Mouse (Mus musculus): ENCODE data around the gene Tns1. TPM values are rescaled to one million over a fixed set of nuclear protein-coding genes. Genes with fewer than 3 reads are reported as not detected.
A peak's percentile ranks its signal among the peaks of the same experiment; 100 is the strongest.

Gene Tns1
- total RNA-seq, 2 experiments from 2014 or later = 41.3 to 43.3 TPM

GRCm38 (mm10) chr1:74028118-74028880 is 96.0 kb downstream of the Tns1 start:
- DNase-seq (ENCODE audit: low spot score in 2 of 2) = no peak
- peak overlapping the region; percentile 71; the same call in 1 of the 2 replicates for H3K27ac ChIP-seq
- no peak for TF ChIP-seq CTCF (conservative IDR thresholded peaks at IDR 0.05)
- no peak overlapping the region for H3K4me3 ChIP-seq

GRCm38 (mm10) chr1:74027559-74028091 is 96.6 kb downstream of the Tns1 start:
- TF ChIP-seq CTCF (conservative IDR thresholded peaks at IDR 0.05) = no peak
- DNase-seq (ENCODE audit: low spot score in 2 of 2) = no peak
- Histone ChIP-seq H3K27ac (peak overlapping the region; percentile 71), H3K4me3 (no peak overlapping the region; the same call in 1 of the 2 replicates)

- no peak for TF ChIP-seq CTCF (conservative IDR thresholded peaks at IDR 0.05)
Observed at GRCm38 (mm10) chr1:74026703-74027195, 97.5 kb downstream of the Tns1 start.

DNA sequence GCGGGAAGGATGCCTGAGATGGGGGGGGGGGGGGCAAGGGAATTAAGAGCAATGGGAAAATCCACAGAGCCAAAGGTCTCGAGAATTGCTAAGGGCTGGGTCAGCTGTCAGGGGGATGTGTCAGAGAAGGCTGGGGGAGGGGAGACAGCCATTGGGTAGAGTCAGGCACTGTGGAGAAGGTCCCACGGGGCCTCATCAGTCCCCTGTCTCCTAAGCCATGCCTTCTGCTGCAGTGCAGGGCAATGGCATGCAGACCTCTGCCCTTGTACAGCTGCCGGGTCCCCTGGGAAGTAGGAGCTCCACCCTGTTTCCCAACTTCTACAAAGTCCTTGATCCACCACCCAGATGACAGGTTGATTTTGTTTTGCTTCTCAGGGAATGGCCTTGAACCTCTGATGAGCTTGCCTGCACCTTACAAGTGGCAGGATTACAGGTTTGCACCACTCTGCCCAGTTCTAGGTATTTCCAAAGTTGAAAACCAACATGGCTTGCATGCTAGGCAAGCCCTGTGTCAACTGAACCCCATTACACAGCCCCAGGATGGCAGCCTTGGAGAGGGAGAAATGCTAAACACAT is 98.5 kb downstream of the Tns1 start:
- DNase-seq (ENCODE audit: low spot score in 2 of 2) = no peak
- no peak for TF ChIP-seq CTCF (conservative IDR thresholded peaks at IDR 0.05)
- H3K4me3 ChIP-seq = no peak overlapping the region
- H3K27ac ChIP-seq = peak overlapping the region; percentile 71; the same call in 1 of the 2 replicates

More at GRCm38 (mm10) chr1:74026703-74027195, 97.5 kb downstream of the Tns1 start:
- peak overlapping the region; percentile 71; the same call in 1 of the 2 replicates for H3K27ac ChIP-seq
- no peak overlapping the region for H3K4me3 ChIP-seq
- no peak for DNase-seq (ENCODE audit: low spot score in 2 of 2)

- DNase-seq (ENCODE audit: low spot score in 2 of 2) = no peak
- H3K4me3 ChIP-seq = no peak overlapping the region
- TF ChIP-seq CTCF (conservative IDR thresholded peaks at IDR 0.05) = no peak
- no peak overlapping the region for H3K27ac ChIP-seq
Observed at GRCm38 (mm10) chr1:74025227-74025626, 99.0 kb downstream of the Tns1 start.

DNA sequence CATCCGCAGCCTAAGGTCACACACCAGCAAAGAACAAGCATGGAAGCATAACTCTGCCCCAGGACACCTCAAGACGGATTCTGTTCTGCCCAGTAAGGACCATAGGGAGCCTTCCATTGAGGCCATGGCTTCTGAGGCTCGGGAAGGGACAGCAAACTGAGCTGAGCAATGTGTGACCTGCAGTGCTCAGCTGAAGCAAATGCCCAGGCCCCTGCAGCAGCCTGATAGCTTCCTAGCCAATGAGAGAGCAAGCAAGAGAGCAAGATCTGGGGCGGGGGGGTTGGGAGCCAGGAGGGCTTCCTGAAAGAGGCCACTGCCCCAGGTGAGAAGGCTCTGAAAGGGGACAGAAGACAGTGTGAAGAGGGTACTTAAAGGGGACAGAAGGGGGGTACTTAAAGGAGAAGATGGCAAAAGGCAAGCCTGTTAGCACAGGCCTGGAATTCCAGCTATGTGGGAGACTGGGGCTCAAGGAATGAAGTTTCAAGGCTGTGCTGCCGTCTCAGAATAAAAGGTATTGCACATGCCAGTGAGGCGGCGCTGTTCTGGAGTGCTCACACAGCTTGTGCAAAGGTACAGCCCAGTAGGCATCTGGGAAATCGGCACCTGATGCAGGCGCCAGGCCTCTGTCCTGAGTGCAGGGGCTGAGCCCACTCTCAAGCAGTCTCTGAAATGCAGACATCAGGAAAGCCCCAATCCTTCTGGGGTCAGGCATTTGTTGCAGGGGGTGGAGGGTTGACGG is 99.6 kb downstream of the Tns1 start:
- no peak for TF ChIP-seq CTCF (conservative IDR thresholded peaks at IDR 0.05)
- Histone ChIP-seq H3K4me3 (no peak overlapping the region), H3K27ac (no peak overlapping the region)
- no peak for DNase-seq (ENCODE audit: low spot score in 2 of 2)

DNA sequence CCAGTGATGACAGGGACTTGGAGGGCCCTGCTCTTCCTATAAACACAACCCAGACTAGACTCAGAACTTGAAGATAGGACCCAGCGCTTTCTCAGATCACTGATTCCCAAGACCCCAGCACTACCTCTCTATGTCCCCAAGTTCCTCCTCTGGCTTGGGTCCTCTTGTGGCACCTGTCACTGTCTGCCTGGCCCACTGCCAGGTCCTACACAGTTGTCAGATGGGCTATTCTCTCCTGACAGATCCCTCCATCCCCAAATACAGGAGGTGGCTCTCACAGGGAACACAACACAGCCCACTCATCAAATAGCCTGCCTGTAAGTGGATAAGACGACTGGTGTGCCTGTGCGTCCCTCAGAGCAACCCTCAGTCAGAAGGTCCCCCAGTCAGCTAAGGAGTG is 101.3 kb downstream of the Tns1 start:
- DNase-seq (ENCODE audit: low spot score in 2 of 2) = no peak
- no peak overlapping the region for H3K27ac ChIP-seq
- H3K4me3 ChIP-seq = no peak overlapping the region
- no peak for TF ChIP-seq CTCF (conservative IDR thresholded peaks at IDR 0.05)

GRCm38 (mm10) chr1:74022536-74022935 is 101.7 kb downstream of the Tns1 start:
- H3K4me3 ChIP-seq = no peak overlapping the region
- no peak for TF ChIP-seq CTCF (conservative IDR thresholded peaks at IDR 0.05)
- no peak for DNase-seq (ENCODE audit: low spot score in 2 of 2)
- no peak overlapping the region for H3K27ac ChIP-seq

DNA sequence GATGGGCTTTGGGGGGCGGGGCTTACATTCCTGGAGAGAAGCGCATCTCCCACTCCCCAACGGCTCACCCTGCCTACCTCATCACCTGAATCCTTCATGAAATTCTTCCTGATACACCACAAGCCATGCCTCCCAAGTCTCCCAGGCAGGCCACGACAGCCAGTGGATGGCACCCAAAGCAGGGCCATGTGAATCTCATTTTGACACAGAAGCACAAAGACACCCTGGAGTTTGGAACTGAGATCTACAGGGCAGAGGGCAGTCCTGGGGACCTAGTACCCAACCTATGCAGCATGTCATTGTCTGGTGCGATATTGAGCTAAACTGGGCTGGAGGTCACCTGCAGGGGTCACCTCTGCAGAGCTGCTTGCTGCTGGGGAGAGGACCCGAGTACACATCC is 104.0 kb downstream of the Tns1 start:
- DNase-seq (ENCODE audit: low spot score in 2 of 2) = no peak
- no peak overlapping the region for H3K4me3 ChIP-seq
- H3K27ac ChIP-seq = no peak overlapping the region
- no peak for TF ChIP-seq CTCF (conservative IDR thresholded peaks at IDR 0.05)

DNA sequence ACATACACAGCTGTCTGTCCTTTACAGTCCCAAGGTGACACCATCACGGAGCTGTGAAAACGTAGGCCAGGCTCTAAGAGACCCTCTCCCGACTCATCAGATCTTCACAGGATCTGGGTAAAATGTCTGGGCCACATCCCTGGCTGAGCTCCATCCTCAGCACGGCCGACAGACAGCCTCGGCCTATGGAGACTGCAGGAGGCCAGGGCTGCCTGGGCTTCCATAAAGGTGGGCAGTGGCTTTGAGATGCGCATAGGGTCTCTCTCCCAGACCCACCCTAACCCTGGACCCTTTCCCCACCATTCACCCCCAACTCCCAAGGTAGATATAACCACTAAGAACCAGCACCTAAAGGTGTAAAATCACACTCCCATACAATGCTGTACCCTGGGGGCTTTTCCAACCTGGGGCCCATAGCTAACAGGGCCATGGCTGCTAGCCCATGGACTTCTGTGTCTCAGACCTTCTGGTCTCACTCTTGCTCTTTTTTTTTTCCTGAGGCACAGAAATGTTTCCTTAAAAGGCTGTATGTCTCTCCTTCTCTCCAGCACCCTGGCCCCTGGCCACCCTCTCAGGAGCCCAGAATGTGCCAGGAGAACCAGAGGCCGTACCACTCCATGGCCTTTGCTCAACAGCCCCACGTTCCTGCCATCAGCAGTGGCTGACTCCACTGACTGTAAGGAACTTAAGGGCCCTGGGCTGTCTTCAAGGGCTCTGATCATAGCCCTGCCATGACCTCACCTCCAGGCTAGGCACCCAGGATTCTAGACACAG is 106.7 kb downstream of the Tns1 start:
- Histone ChIP-seq H3K4me3 (no peak overlapping the region), H3K27ac (no peak overlapping the region)
- TF ChIP-seq CTCF (conservative IDR thresholded peaks at IDR 0.05) = no peak
- no peak for DNase-seq (ENCODE audit: low spot score in 2 of 2)

- no peak overlapping the region for H3K27ac ChIP-seq
- no peak overlapping the region for H3K4me3 ChIP-seq
- DNase-seq (ENCODE audit: low spot score in 2 of 2) = no peak
- TF ChIP-seq CTCF (conservative IDR thresholded peaks at IDR 0.05) = no peak
Observed at GRCm38 (mm10) chr1:74016618-74017017, 107.6 kb downstream of the Tns1 start.

DNA sequence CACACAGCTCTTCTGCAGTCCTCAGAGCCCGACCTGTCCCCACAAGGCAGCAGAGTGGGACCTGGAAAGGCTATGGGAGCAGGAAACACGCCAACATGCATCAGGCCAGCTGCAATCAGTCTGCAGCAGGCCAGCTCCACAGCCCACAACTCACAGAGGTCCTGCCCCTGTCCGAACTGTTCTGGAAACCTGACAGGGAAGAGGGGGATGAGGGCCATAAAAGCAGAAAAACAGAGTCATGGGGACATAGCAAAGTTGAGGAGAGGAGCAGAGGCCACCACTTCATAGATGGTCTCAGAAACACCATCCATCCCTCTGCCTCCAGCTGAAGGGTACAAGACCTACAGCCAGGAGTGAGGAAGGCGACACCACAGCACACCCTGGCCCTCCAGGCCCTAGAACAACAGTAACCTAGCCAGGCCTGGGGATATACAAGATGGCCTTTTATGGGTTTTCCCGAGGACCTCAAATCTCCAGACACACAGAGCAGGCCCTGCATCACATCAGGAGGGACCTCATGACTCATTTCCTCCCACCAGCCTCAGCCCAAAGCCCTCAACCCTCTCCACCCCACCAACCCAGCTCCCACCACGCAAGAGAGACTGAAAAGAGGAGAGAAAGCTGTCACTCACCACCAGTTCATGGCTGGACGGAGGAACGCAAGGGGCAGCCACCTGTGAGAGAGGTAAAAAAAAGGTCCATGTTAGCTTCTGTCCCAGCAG is 108.6 kb downstream of the Tns1 start:
- Histone ChIP-seq H3K4me3 (no peak overlapping the region), H3K27ac (no peak overlapping the region)
- no peak for DNase-seq (ENCODE audit: low spot score in 2 of 2)
- TF ChIP-seq CTCF (conservative IDR thresholded peaks at IDR 0.05) = no peak

Measured in layer of hippocampus, adult 2 months (tissue).